Mouse (Mus musculus) cortical plate, adult 2 months (tissue): Measurements from ENCODE around the gene Cyp26a1.

Experiments used
- CTCF ChIP-seq: fragments of 200-500 bp; IDR thresholded peaks from 2 replicates; pipeline ENCODE4 v1.5.1; 2011; ENCODE audit warnings: mild to moderate bottlenecking, control low read depth, low read length; ENCODE audit not compliant: insufficient read depth; ENCODE audit errors: extremely low read depth
- POLR2A ChIP-seq: fragments of 200-500 bp; IDR thresholded peaks from 2 replicates; pipeline ENCODE4 v1.6.1; 2011; ENCODE audit warnings: mild to moderate bottlenecking, low read length, control low read depth; ENCODE audit not compliant: insufficient read depth; ENCODE audit errors: extremely low read depth

DNA sequence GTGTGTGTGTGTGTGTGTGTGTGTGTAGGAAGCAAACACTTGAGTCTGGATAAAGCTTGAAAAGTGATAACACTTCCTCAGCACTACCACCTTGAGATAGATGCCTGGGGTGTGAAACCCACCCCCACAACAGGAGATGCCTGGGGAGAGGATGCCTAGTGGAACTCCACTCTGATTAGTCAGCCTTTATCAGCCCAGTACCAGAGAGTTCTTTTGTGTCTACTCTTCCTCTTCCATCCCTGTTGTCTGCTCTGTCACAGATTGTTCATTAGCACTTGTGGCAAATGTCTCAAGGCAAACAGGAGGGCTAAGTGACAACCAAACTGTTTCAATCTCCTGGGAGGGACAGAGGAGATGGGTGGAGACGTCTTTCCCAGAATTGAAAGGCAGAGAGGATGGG, 21.6 kb downstream of the Cyp26a1 start:
- TF ChIP-seq POLR2A (no peak), CTCF (no peak)
